Mouse (Mus musculus) bone marrow macrophage, adult 2 months (primary cell): ENCODE data around the gene Gm3625.

Experiments
- CTCF ChIP-seq: IDR thresholded peaks from 2 replicates; pipeline ENCODE4 v1.5.1; 2012; ENCODE audit warnings: low read depth, mild to moderate bottlenecking, low read length, moderate library complexity
- POLR2A ChIP-seq: IDR thresholded peaks from 2 replicates; pipeline ENCODE4 v1.6.1; 2012; ENCODE audit warnings: mild to moderate bottlenecking, low read depth, low read length, borderline replicate concordance

GRCm38 (mm10) chr12:4548053-4549013 lies 44.4 kb downstream of the Gm3625 start:
- peak; percentile 84 for TF ChIP-seq CTCF
- no peak for TF ChIP-seq POLR2A
